Mouse (Mus musculus) MEL (cell line): ENCODE results near the gene Traf3. TPM values are rescaled to one million over a fixed set of nuclear protein-coding genes. Genes with fewer than 3 reads are reported as not detected.

ENCODE experiments used
- DNase-seq: peaks from one replicate; pipeline ENCODE4 v3.0.0; 2011; ENCODE audit warnings: low read depth, low spot score
- H3K27ac ChIP-seq: 2 replicates; pipeline ENCODE4 v1.5.1; 2012; ENCODE audit warnings: low read depth, mild to moderate bottlenecking, control low read depth, low read length, moderate library complexity; ENCODE audit not compliant: control insufficient read depth
- H3K27me3 ChIP-seq, 2 experiments: fragments of 150-350 bp in 1 of 2; sonication (generic) in 1 of 2; 2 replicates each; pipeline ENCODE4 v1.6.1; 2012; ENCODE audit warnings: low read length in 2 of 2, mild to moderate bottlenecking in 2 of 2, improper control_type of control experiment in 1 of 2, moderate library complexity in 1 of 2; ENCODE audit not compliant: insufficient read depth in 2 of 2, control insufficient read depth in 1 of 2
- H3K36me3 ChIP-seq, 2 experiments: 2 replicates each; pipeline ENCODE4 v1.6.1; 2012 to 2014; ENCODE audit warnings: low read length in 2 of 2, improper control_type of control experiment in 1 of 2, inconsistent platforms in 1 of 2, mild to moderate bottlenecking in 1 of 2; ENCODE audit not compliant: insufficient read depth in 2 of 2, control insufficient read depth in 1 of 2
- H3K4me1 ChIP-seq, 2 experiments: fragments of 150-350 bp in 1 of 2; sonication (generic) in 1 of 2; 2 replicates each; pipeline ENCODE4 v1.6.1; 2012; ENCODE audit warnings: low read length in 2 of 2, improper control_type of control experiment in 1 of 2, mild to moderate bottlenecking in 1 of 2; ENCODE audit not compliant: insufficient read depth in 2 of 2, control insufficient read depth in 1 of 2
- H3K4me3 ChIP-seq, 2 experiments: fragments of 150-350 bp in 1 of 2; sonication (generic) in 1 of 2; 2 replicates each; pipeline ENCODE4 v1.5.1; 2012; ENCODE audit warnings: low read depth in 2 of 2, low read length in 2 of 2, mild to moderate bottlenecking in 2 of 2, moderate library complexity in 2 of 2, control low read depth in 1 of 2, improper control_type of control experiment in 1 of 2; ENCODE audit not compliant: control insufficient read depth in 1 of 2, insufficient read depth in 1 of 2
- H3K79me2 ChIP-seq: 2 replicates; pipeline ENCODE4 v1.6.1; 2012; ENCODE audit warnings: mild to moderate bottlenecking, low read length, moderate library complexity; ENCODE audit not compliant: control insufficient read depth, poor library complexity, insufficient read depth
- H3K9ac ChIP-seq: 2 replicates; pipeline ENCODE4 v1.6.1; 2012; ENCODE audit warnings: low read depth, mild to moderate bottlenecking, control low read depth, low read length, moderate library complexity; ENCODE audit not compliant: control insufficient read depth, poor library complexity, severe bottlenecking
- H3K9me3 ChIP-seq: fragments of 150-350 bp; sonication (generic); replicated peaks from 2 replicates; pipeline ENCODE4 v1.6.1; 2012; ENCODE audit warnings: mild to moderate bottlenecking, low read length, improper control_type of control experiment, moderate library complexity; ENCODE audit not compliant: insufficient read depth
- CHD1 ChIP-seq: IDR thresholded peaks from 2 replicates; pipeline ENCODE4 v1.6.1; 2012; ENCODE audit warnings: low read depth, mild to moderate bottlenecking, inconsistent platforms, low read length, improper control_type of control experiment
- ELF1 ChIP-seq: IDR thresholded peaks from 2 replicates; pipeline ENCODE4 v1.6.1; 2014; ENCODE audit warnings: low read depth, mild to moderate bottlenecking, inconsistent platforms, low read length, improper control_type of control experiment, moderate library complexity
- EP300 ChIP-seq, 2 experiments: IDR thresholded peaks; 2 replicates each; pipeline ENCODE4 v1.6.1; 2011; ENCODE audit warnings: improper control_type of control experiment in 2 of 2, low read length in 2 of 2, low read depth in 1 of 2, mild to moderate bottlenecking in 1 of 2
- ETS1 ChIP-seq: IDR thresholded peaks from 2 replicates; pipeline ENCODE4 v1.6.1; 2012; ENCODE audit warnings: low read depth, mild to moderate bottlenecking, inconsistent platforms, low read length, improper control_type of control experiment, moderate library complexity
- HCFC1 ChIP-seq: IDR thresholded peaks from 2 replicates; pipeline ENCODE4 v1.6.1; 2012; ENCODE audit warnings: low read depth, mild to moderate bottlenecking, inconsistent platforms, low read length, improper control_type of control experiment, moderate library complexity
- JUND ChIP-seq: IDR thresholded peaks from 2 replicates; pipeline ENCODE4 v1.6.1; 2011; ENCODE audit warnings: low read depth, mild to moderate bottlenecking, improper control_type of control experiment, low read length
- MAFK ChIP-seq: IDR thresholded peaks from 2 replicates; pipeline ENCODE4 v1.6.1; 2011; ENCODE audit warnings: low read depth, mild to moderate bottlenecking, low read length, improper control_type of control experiment, borderline replicate concordance
- MAZ ChIP-seq: IDR thresholded peaks from 2 replicates; pipeline ENCODE4 v1.6.1; 2012; ENCODE audit warnings: low read depth, mild to moderate bottlenecking, inconsistent platforms, low read length, improper control_type of control experiment
- MEF2A ChIP-seq: IDR thresholded peaks from 2 replicates; pipeline ENCODE4 v1.6.1; 2014; ENCODE audit warnings: low read depth, mild to moderate bottlenecking, inconsistent platforms, low read length, improper control_type of control experiment; ENCODE audit not compliant: poor library complexity, insufficient replicate concordance, severe bottlenecking; ENCODE audit errors: extremely low read depth
- NELFE ChIP-seq: IDR thresholded peaks from 2 replicates; pipeline ENCODE4 v1.6.1; 2011; ENCODE audit warnings: low read depth, low read length, improper control_type of control experiment
- POLR2A ChIP-seq, 2 experiments: IDR thresholded peaks; 2 replicates each; pipeline ENCODE4 v1.6.1; 2011 to 2012; ENCODE audit warnings: low read length in 2 of 2, mild to moderate bottlenecking in 2 of 2, control low read depth in 1 of 2, improper control_type of control experiment in 1 of 2, low read depth in 1 of 2, moderate library complexity in 1 of 2; ENCODE audit not compliant: control insufficient read depth in 1 of 2, insufficient read depth in 1 of 2, poor library complexity in 1 of 2
- POLR2AphosphoS5 ChIP-seq: IDR thresholded peaks from 2 replicates; pipeline ENCODE4 v1.6.1; 2012; ENCODE audit warnings: low read depth, borderline replicate concordance, mild to moderate bottlenecking, inconsistent platforms, low read length, moderate library complexity, mixed read lengths
- TCF12 ChIP-seq: IDR thresholded peaks from 2 replicates; pipeline ENCODE4 v1.6.1; 2014; ENCODE audit warnings: low read depth, mild to moderate bottlenecking, inconsistent platforms, low read length, improper control_type of control experiment, moderate library complexity
- ZKSCAN1 ChIP-seq: IDR thresholded peaks from 2 replicates; pipeline ENCODE4 v1.6.1; 2012; ENCODE audit warnings: low read depth, mild to moderate bottlenecking, inconsistent platforms, low read length, improper control_type of control experiment, moderate library complexity
- polyA plus RNA-seq, 2 experiments: library from polyadenylated mRNA; stranded (reverse) in 1 of 2; unstranded in 1 of 2; fragments of >175 nt in 1 of 2; fragments of >200 nt in 1 of 2; gene quantifications; 2 replicates each; pipeline versions ENCODE4 v1.2.1 to v1.2.4; 2012; ENCODE audit warnings: low replicate concordance in 2 of 2, low read depth in 1 of 2; ENCODE audit not compliant: insufficient read length in 2 of 2, insufficient read depth in 1 of 2, missing spikeins in 1 of 2
- total RNA-seq: library from RNA; depleted of rRNA; stranded (reverse); fragments of 300-350 nt; gene quantifications from 2 replicates; pipeline ENCODE4 v1.2.3, GENCODE M21; 2012

Gene Traf3
- total and polyA plus RNA-seq, 3 experiments, result 21.1 to 40.7 TPM; not detected in 1

- DNase-seq, result no peak
- no peaks in the 10 kb centered on the region for H3K36me3 ChIP-seq
- TF ChIP-seq EP300 (IDR thresholded peaks at IDR 0.05; ENCODE audit: low read depth in 1 of 2, low read length in 2 of 2), result no peak
- no peak for TF ChIP-seq NELFE
- 0 out of 4 replicates have a peak, but pooled peaks of 1 of the 2 experiments have one; percentile 14 for TF ChIP-seq POLR2A (IDR thresholded peaks at IDR 0.05; ENCODE audit: control insufficient read depth in 1 of 2, insufficient read depth in 1 of 2, low read depth in 1 of 2, low read length in 2 of 2, poor library complexity in 1 of 2)
- no peak overlapping the region for H3K27ac ChIP-seq
- H3K9ac ChIP-seq, result no peak overlapping the region
- no peaks in the 10 kb centered on the region for H3K4me1 ChIP-seq
- H3K9me3 ChIP-seq, result no peaks in the 10 kb centered on the region
- no peaks in the 10 kb centered on the region for H3K27me3 ChIP-seq
- no peak overlapping the region for H3K4me3 ChIP-seq
- no peaks in the 10 kb centered on the region for H3K79me2 ChIP-seq
Measured at GRCm38 (mm10) chr12:111275150-111275841, 109.1 kb downstream of the Traf3 start.

- Histone ChIP-seq H3K36me3 (no peaks in the 10 kb centered on the region), H3K4me1 (no peaks in the 10 kb centered on the region), H3K27me3 (no peaks in the 10 kb centered on the region), H3K27ac (no peak overlapping the region), H3K9me3 (no peaks in the 10 kb centered on the region), H3K4me3 (no peak overlapping the region), H3K9ac (no peak overlapping the region), H3K79me2 (no peaks in the 10 kb centered on the region)
- no peak for DNase-seq
- TF ChIP-seq POLR2AphosphoS5, result no peak
- TF ChIP-seq ZKSCAN1, result no peak
Measured at GRCm38 (mm10) chr12:111276371-111276770, 110.2 kb downstream of the Traf3 start.

- no peak for TF ChIP-seq HCFC1
- no peak for TF ChIP-seq MAZ
- TF ChIP-seq MAFK, result no peak
- TF ChIP-seq JUND, result no peak
- no peak for TF ChIP-seq POLR2A (IDR thresholded peaks at IDR 0.05; ENCODE audit: control insufficient read depth in 1 of 2, insufficient read depth in 1 of 2, low read depth in 1 of 2, low read length in 2 of 2, poor library complexity in 1 of 2)
- TF ChIP-seq CHD1, result no peak
- TF ChIP-seq ETS1, result no peak
- no peak for TF ChIP-seq ELF1
- no peak for TF ChIP-seq TCF12
- TF ChIP-seq MEF2A, result no peak
- TF ChIP-seq ZKSCAN1, result no peak
- H3K4me1 ChIP-seq, result no peaks in the 10 kb centered on the region
- no peak for DNase-seq
- no peak overlapping the region for H3K9ac ChIP-seq
- H3K36me3 ChIP-seq, result no peaks in the 10 kb centered on the region
- H3K9me3 ChIP-seq, result no peaks in the 10 kb centered on the region
- no peaks in the 10 kb centered on the region for H3K79me2 ChIP-seq
- no peak overlapping the region for H3K4me3 ChIP-seq
- H3K27me3 ChIP-seq, result no peaks in the 10 kb centered on the region; a peak in 1 of 4 replicates
- no peak overlapping the region for H3K27ac ChIP-seq
Measured at GRCm38 (mm10) chr12:111283573-111283972, 117.4 kb downstream of the Traf3 start.
